Mouse (Mus musculus): ENCODE measurements around the gene Enpp7.

The Enpp7 gene

GRCm38 (mm10) chr11:118998540-118999265 is 10.7 kb downstream of the Enpp7 start:
- peak; percentile 60 to 86 for DNase-seq

- DNase-seq, result peak in 1 of 2 experiments; percentile 15
Measured at GRCm38 (mm10) chr11:118999361-118999804, 11.4 kb downstream of the Enpp7 start.

GRCm38 (mm10) chr11:119000877-119001276 is 12.9 kb downstream of the Enpp7 start:
- no peak for DNase-seq

GRCm38 (mm10) chr11:119001493-119002128 is 13.6 kb downstream of the Enpp7 start:
- no peak for DNase-seq

GRCm38 (mm10) chr11:119005547-119006275 is 17.7 kb downstream of the Enpp7 start:
- DNase-seq, result no peak

- no peak for DNase-seq
Measured at GRCm38 (mm10) chr11:119006462-119006861, 18.5 kb downstream of the Enpp7 start.

GRCm38 (mm10) chr11:119007461-119008456 is 19.8 kb downstream of the Enpp7 start:
- peak; percentile 76 to 85 for DNase-seq

GRCm38 (mm10) chr11:119014455-119014854 is 26.5 kb downstream of the Enpp7 start:
- no peak for DNase-seq

- DNase-seq, result no peak
Measured at GRCm38 (mm10) chr11:119017506-119017905, 29.5 kb downstream of the Enpp7 start.

- no peak for DNase-seq
Measured at GRCm38 (mm10) chr11:119021180-119021579, 33.2 kb downstream of the Enpp7 start.

- DNase-seq, result peak in 1 of 2 experiments; percentile 23
Measured at GRCm38 (mm10) chr11:119022068-119022894, 34.3 kb downstream of the Enpp7 start.

GRCm38 (mm10) chr11:119022895-119023615 is 35.1 kb downstream of the Enpp7 start, which contains the start of gene Cbx2:
Gene Cbx2 (plus strand): TSS chr11:119022962.
- peak; percentile 90 to 96 for DNase-seq

- peak in 1 of 2 experiments; percentile 31 for DNase-seq
Measured at GRCm38 (mm10) chr11:119023616-119023980, 35.6 kb downstream of the Enpp7 start.

- DNase-seq, result peak; percentile 39 to 49
Measured at GRCm38 (mm10) chr11:119024260-119024659, 36.3 kb downstream of the Enpp7 start.

- DNase-seq, result peak; percentile 42 to 45
Measured at GRCm38 (mm10) chr11:119026203-119026602, 38.2 kb downstream of the Enpp7 start.

GRCm38 (mm10) chr11:119033874-119034558 is 46.0 kb downstream of the Enpp7 start:
- DNase-seq, result peak; percentile 84 to 94

- no peak for DNase-seq
Measured at GRCm38 (mm10) chr11:119034635-119035034, 46.6 kb downstream of the Enpp7 start.

- peak; percentile 56 to 68 for DNase-seq
Measured at GRCm38 (mm10) chr11:119035094-119035685, 47.2 kb downstream of the Enpp7 start.

- no peak for DNase-seq
Measured at GRCm38 (mm10) chr11:119035686-119036165, 47.7 kb downstream of the Enpp7 start.

Measured in kidney, postnatal 36 days (tissue).